Mouse (Mus musculus): ENCODE data around the gene Mlip. TPM values are rescaled to one million over a fixed set of nuclear protein-coding genes. Genes with fewer than 3 reads are reported as not detected.
"Not testable (repeated sequence)": the region's sequence is repeated elsewhere in the genome, so short reads cannot be mapped to it uniquely, and the experiment has no call there.

Gene Mlip
- polyA plus RNA-seq, 1 experiment from 2014 or later = 0.60 TPM

- H3K27ac ChIP-seq (ENCODE audit: low read length) = no peak overlapping the region
- no peaks in the 10 kb centered on the region for H3K36me3 ChIP-seq (ENCODE audit: control insufficient read depth, insufficient read depth, low read length)
- 75% methylated on average over 3 of the region's 3 CpGs for WGBS
- no peak overlapping the region for H3K4me3 ChIP-seq (ENCODE audit: low read length)
- H3K9ac ChIP-seq (ENCODE audit: low read depth, low read length) = no peak overlapping the region
- H3K27me3 ChIP-seq (replicated peaks; ENCODE audit: control insufficient read depth, insufficient read depth, low read length) = no peaks in the 10 kb centered on the region
- H3K4me2 ChIP-seq (ENCODE audit: low read depth, low read length) = no peak overlapping the region
- no peaks in the 10 kb centered on the region for H3K9me3 ChIP-seq (ENCODE audit: control insufficient read depth, low read length)
- H3K4me1 ChIP-seq (ENCODE audit: control insufficient read depth, insufficient read depth, low read length) = no peaks in the 10 kb centered on the region
- ATAC-seq = no peak
These were observed 176.9 kb downstream of the Mlip start for GRCm38 (mm10) chr9:77175870-77176269.

- Histone ChIP-seq H3K4me3 (ENCODE audit: low read length) (no peak overlapping the region), H3K27ac (ENCODE audit: low read length) (no peak overlapping the region), H3K9me3 (ENCODE audit: control insufficient read depth, low read length) (no peaks in the 10 kb centered on the region), H3K4me2 (ENCODE audit: low read depth, low read length) (no peak overlapping the region), H3K27me3 (replicated peaks; ENCODE audit: control insufficient read depth, insufficient read depth, low read length) (no peaks in the 10 kb centered on the region), H3K36me3 (ENCODE audit: control insufficient read depth, insufficient read depth, low read length) (no peaks in the 10 kb centered on the region), H3K9ac (ENCODE audit: low read depth, low read length) (no peak overlapping the region), H3K4me1 (ENCODE audit: control insufficient read depth, insufficient read depth, low read length) (no peaks in the 10 kb centered on the region)
- no peak for ATAC-seq
- WGBS = 79% methylated on average over 5 of the region's 5 CpGs
These were observed 180.7 kb downstream of the Mlip start for GRCm38 (mm10) chr9:77172044-77172443.

GRCm38 (mm10) chr9:77165877-77166276, 186.9 kb downstream of the Mlip start:
- no peaks in the 10 kb centered on the region for H3K36me3 ChIP-seq (ENCODE audit: control insufficient read depth, insufficient read depth, low read length)
- H3K27ac ChIP-seq (ENCODE audit: low read length) = no peak overlapping the region
- H3K9ac ChIP-seq (ENCODE audit: low read depth, low read length) = no peak overlapping the region
- H3K4me2 ChIP-seq (ENCODE audit: low read depth, low read length) = no peak overlapping the region
- no peak for ATAC-seq
- no peak overlapping the region for H3K4me3 ChIP-seq (ENCODE audit: low read length)
- no peaks in the 10 kb centered on the region; the same call in 1 of the 2 replicates for H3K4me1 ChIP-seq (ENCODE audit: control insufficient read depth, insufficient read depth, low read length)
- H3K27me3 ChIP-seq (replicated peaks; ENCODE audit: control insufficient read depth, insufficient read depth, low read length) = no peaks in the 10 kb centered on the region
- H3K9me3 ChIP-seq (ENCODE audit: control insufficient read depth, low read length) = no peaks in the 10 kb centered on the region
- WGBS = 82% methylated on average over 6 of the region's 6 CpGs

- Histone ChIP-seq H3K27ac (ENCODE audit: low read length) (no peak overlapping the region), H3K36me3 (ENCODE audit: control insufficient read depth, insufficient read depth, low read length) (no peaks in the 10 kb centered on the region), H3K4me3 (ENCODE audit: low read length) (no peak overlapping the region), H3K4me1 (ENCODE audit: control insufficient read depth, insufficient read depth, low read length) (no peaks in the 10 kb centered on the region; the same call in 1 of the 2 replicates), H3K4me2 (ENCODE audit: low read depth, low read length) (no peak overlapping the region), H3K27me3 (replicated peaks; ENCODE audit: control insufficient read depth, insufficient read depth, low read length) (no peaks in the 10 kb centered on the region), H3K9ac (ENCODE audit: low read depth, low read length) (no peak overlapping the region), H3K9me3 (ENCODE audit: control insufficient read depth, low read length) (no peaks in the 10 kb centered on the region)
- no peak for ATAC-seq
- WGBS = 65% methylated on average over 5 of the region's 5 CpGs
These were observed 191.0 kb downstream of the Mlip start for GRCm38 (mm10) chr9:77161764-77162163.

GRCm38 (mm10) chr9:77160277-77160926, 192.4 kb downstream of the Mlip start:
- H3K36me3 ChIP-seq (ENCODE audit: control insufficient read depth, insufficient read depth, low read length) = no peaks in the 10 kb centered on the region
- H3K27ac ChIP-seq (ENCODE audit: low read length) = peak overlapping the region; percentile 59
- no peaks in the 10 kb centered on the region for H3K9me3 ChIP-seq (ENCODE audit: control insufficient read depth, low read length)
- H3K4me3 ChIP-seq (ENCODE audit: low read length) = no peak overlapping the region
- WGBS = 50% methylated on average over 4 of the region's 4 CpGs
- no peaks in the 10 kb centered on the region for H3K27me3 ChIP-seq (replicated peaks; ENCODE audit: control insufficient read depth, insufficient read depth, low read length)
- ATAC-seq = peak; percentile 97
- no peaks in the 10 kb centered on the region; the same call in 1 of the 2 replicates for H3K4me1 ChIP-seq (ENCODE audit: control insufficient read depth, insufficient read depth, low read length)
- H3K9ac ChIP-seq (ENCODE audit: low read depth, low read length) = no peak overlapping the region
- no peak overlapping the region for H3K4me2 ChIP-seq (ENCODE audit: low read depth, low read length)

GRCm38 (mm10) chr9:77148518-77149257, 204.1 kb downstream of the Mlip start:
- no peak for ATAC-seq
- Histone ChIP-seq H3K27ac (ENCODE audit: low read length) (no peak overlapping the region), H3K9me3 (ENCODE audit: control insufficient read depth, low read length) (no peaks in the 10 kb centered on the region), H3K36me3 (ENCODE audit: control insufficient read depth, insufficient read depth, low read length) (no peaks in the 10 kb centered on the region), H3K9ac (ENCODE audit: low read depth, low read length) (no peak overlapping the region), H3K4me2 (ENCODE audit: low read depth, low read length) (no peak overlapping the region), H3K27me3 (replicated peaks; ENCODE audit: control insufficient read depth, insufficient read depth, low read length) (no peaks in the 10 kb centered on the region), H3K4me1 (ENCODE audit: control insufficient read depth, insufficient read depth, low read length) (no peaks in the 10 kb centered on the region), H3K4me3 (ENCODE audit: low read length) (no peak overlapping the region)
- 94% methylated on average over 3 of the region's 3 CpGs for WGBS

GRCm38 (mm10) chr9:77119735-77120134, 233.0 kb downstream of the Mlip start:
- Histone ChIP-seq H3K27ac (ENCODE audit: low read length) (no peak overlapping the region), H3K27me3 (replicated peaks; ENCODE audit: control insufficient read depth, insufficient read depth, low read length) (no peaks in the 10 kb centered on the region), H3K36me3 (ENCODE audit: control insufficient read depth, insufficient read depth, low read length) (no peaks in the 10 kb centered on the region), H3K4me1 (ENCODE audit: control insufficient read depth, insufficient read depth, low read length) (no peaks in the 10 kb centered on the region), H3K4me3 (ENCODE audit: low read length) (no peak overlapping the region), H3K4me2 (ENCODE audit: low read depth, low read length) (no peak overlapping the region), H3K9ac (ENCODE audit: low read depth, low read length) (no peak overlapping the region), H3K9me3 (ENCODE audit: control insufficient read depth, low read length) (no peaks in the 10 kb centered on the region)
- no peak for ATAC-seq
- 97% methylated on average over 1 of the region's 1 CpGs for WGBS

GRCm38 (mm10) chr9:77096886-77097285, 255.9 kb downstream of the Mlip start:
- Histone ChIP-seq H3K27me3 (replicated peaks; ENCODE audit: control insufficient read depth, insufficient read depth, low read length) (no peaks in the 10 kb centered on the region), H3K36me3 (ENCODE audit: control insufficient read depth, insufficient read depth, low read length) (no peaks in the 10 kb centered on the region), H3K9me3 (ENCODE audit: control insufficient read depth, low read length) (no peaks in the 10 kb centered on the region), H3K4me1 (ENCODE audit: control insufficient read depth, insufficient read depth, low read length) (no peaks in the 10 kb centered on the region), H3K4me3 (ENCODE audit: low read length) (no peak overlapping the region), H3K27ac (ENCODE audit: low read length) (no peak overlapping the region), H3K4me2 (ENCODE audit: low read depth, low read length) (no peak overlapping the region), H3K9ac (ENCODE audit: low read depth, low read length) (no peak overlapping the region)
- 92% methylated on average over 1 of the region's 1 CpGs for WGBS
- ATAC-seq = no peak

- not testable (repeated sequence) for ATAC-seq; H3K4me1 ChIP-seq (ENCODE audit: control insufficient read depth, insufficient read depth, low read length)
- WGBS = 76% methylated on average over 1 of the region's 1 CpGs
These were observed 269.5 kb downstream of the Mlip start for GRCm38 (mm10) chr9:77083221-77083620.

More at GRCm38 (mm10) chr9:77083221-77083620, 269.5 kb downstream of the Mlip start:
- not testable (repeated sequence) for H3K4me2 ChIP-seq (ENCODE audit: low read depth, low read length); H3K27ac ChIP-seq (ENCODE audit: low read length); H3K36me3 ChIP-seq (ENCODE audit: control insufficient read depth, insufficient read depth, low read length); H3K4me3 ChIP-seq (ENCODE audit: low read length); H3K27me3 ChIP-seq (replicated peaks; ENCODE audit: control insufficient read depth, insufficient read depth, low read length); H3K9me3 ChIP-seq (ENCODE audit: control insufficient read depth, low read length); H3K9ac ChIP-seq (ENCODE audit: low read depth, low read length)
